Mouse (Mus musculus): ENCODE data around the gene Efnb3.
"Not testable (repeated sequence)": the region's sequence is repeated elsewhere in the genome, so short reads cannot be mapped to it uniquely, and the experiment has no call there.

Efnb3 gene

GRCm38 (mm10) chr11:69551310-69551709 lies 8.7 kb downstream of the Efnb3 start:
- no peak for DNase-seq (ENCODE audit: low read depth, low spot score)

DNA sequence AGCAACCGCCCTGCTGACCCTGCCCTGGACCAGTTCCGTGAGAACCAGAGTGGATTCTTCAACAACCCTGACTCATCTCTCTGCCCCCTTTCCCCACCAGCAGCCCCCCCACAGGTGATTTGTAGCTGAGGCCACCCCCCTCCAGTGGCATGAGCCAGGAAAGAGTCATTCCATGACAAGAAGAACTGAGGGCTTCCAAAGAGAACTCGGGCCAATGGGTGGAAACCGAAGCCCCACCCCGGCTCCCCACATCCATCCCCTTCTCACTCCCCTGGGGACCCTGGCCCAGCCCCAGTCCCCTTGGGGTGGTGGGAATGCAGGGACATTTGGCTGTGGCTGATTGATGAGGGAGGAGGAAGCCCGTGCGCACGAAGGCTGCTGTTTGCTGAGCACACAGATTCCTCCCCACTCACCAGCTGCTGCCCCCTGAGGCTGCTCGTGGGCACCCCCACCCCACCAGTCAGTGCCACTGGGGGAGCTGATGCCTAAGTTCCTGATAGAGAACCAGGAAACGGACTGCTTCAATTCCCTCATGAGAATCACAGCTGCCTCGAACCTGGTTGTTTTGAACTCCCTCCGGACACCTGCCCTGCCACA lies 10.8 kb downstream of the Efnb3 start, which contains the start of gene Dnah2:
Gene Dnah2, minus strand, starts transcription at position 51 of the 597 bp plus-strand sequence.
- no peak for DNase-seq (ENCODE audit: low read depth, low spot score)

DNA sequence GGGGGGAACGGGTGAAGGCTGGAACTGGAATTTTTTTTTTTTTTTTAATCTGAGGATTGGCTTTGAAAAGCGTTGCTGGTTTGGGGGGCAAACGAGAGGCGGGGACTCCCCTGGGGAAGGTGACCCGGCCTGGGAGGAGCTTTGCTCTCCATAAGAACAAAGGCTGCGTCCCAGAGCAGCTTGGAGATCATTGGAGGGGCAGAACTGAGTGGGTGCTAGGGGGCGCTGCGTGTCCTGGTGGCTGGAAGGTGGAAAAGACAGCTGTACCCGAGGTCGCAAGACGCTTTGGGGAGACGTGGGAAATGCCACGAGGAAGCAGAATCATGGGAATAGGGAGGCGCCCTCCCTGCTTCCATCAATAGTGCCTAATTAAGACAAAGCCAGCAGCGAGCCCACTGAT lies 12.9 kb downstream of the Efnb3 start:
- DNase-seq (ENCODE audit: low read depth, low spot score), result no peak

DNA sequence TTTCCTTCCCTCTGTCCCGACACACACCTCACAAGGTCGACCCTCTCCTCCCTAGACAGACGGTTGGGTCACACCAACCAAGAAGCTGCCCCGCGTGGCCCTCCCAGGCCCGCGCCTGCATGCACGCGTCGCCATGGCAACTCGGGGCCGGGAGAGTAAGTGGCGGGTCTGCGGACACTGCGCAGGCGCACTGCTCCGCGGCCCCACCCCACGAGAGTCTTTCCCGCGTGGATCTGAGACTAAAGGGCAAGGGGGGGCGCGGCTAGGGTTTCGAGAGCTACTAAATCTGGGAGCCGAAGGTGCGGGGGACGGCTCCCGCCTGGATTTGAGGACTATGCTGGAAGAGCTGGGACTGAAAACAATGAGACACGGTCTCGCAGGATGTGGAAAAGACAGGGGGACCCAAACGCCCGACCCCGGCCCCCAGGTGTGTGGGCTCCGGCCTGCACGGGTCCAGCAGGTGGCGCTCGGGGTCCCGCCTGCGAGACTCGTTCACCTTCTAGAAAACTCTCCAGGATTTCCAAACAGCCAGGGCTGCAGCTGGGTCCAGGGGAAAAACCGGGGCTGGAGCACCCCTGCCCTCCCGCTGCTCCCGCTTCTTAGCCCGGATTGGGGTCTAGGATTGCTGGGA lies 13.5 kb downstream of the Efnb3 start:
- DNase-seq (ENCODE audit: low read depth, low spot score), result no peak

GRCm38 (mm10) chr11:69545957-69546356 lies 14.0 kb downstream of the Efnb3 start:
- no peak for DNase-seq (ENCODE audit: low read depth, low spot score)

DNA sequence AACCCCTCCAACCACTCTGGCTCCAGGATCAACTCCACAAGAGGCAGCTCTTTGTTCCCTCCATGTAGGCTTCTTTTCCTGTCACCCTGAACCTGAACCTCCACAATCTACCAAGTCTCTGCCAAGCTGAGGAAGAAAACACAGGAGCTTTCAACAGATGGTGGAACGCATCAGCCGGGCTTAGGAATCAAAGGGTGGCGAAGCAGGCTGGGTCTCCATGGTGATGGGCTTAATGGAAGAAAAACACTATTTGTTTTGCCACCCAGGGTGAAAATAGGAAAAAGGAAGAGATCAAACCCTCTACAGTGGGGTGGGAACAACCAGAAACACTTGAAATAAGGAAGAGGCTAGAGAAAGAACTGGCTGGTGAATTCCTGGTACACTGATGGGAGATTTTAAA lies 16.4 kb downstream of the Efnb3 start:
- no peak for DNase-seq (ENCODE audit: low read depth, low spot score)

GRCm38 (mm10) chr11:69541741-69542140 lies 18.3 kb downstream of the Efnb3 start:
- DNase-seq (ENCODE audit: low read depth, low spot score), result not testable (repeated sequence)

- no peak for DNase-seq (ENCODE audit: low read depth, low spot score)
Observed at GRCm38 (mm10) chr11:69540700-69541099, 19.3 kb downstream of the Efnb3 start.

- DNase-seq (ENCODE audit: low read depth, low spot score), result no peak
Observed at GRCm38 (mm10) chr11:69534990-69535389, 25.0 kb downstream of the Efnb3 start.

- DNase-seq (ENCODE audit: low read depth, low spot score), result no peak
Observed at GRCm38 (mm10) chr11:69532480-69533150, 27.4 kb downstream of the Efnb3 start.

DNA sequence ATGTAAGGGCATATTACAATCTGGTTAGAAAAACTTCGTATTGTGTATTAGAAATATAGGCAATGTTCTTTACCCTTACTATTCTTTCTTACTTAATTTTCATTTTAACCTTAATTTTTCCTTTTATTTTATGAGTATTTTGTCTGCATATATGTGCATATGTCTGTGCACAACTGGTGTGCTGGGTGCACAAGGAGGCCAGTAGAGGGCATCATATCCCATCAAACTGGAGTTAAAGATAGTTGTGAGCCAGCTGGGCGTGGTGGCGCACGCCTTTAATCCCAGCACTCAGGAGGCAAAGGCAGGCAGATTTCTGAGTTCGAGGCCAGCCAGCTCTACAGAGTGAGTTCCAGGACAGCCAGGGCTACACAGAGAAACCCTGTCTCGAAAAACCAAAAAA lies 29.2 kb downstream of the Efnb3 start:
- not testable (repeated sequence) for DNase-seq (ENCODE audit: low read depth, low spot score)

- DNase-seq (ENCODE audit: low read depth, low spot score), result not testable (repeated sequence)
Observed at GRCm38 (mm10) chr11:69530281-69530680, 29.7 kb downstream of the Efnb3 start.

GRCm38 (mm10) chr11:69528031-69528390 lies 32.0 kb downstream of the Efnb3 start:
- no peak for DNase-seq (ENCODE audit: low read depth, low spot score)

- peak; percentile 54 for DNase-seq (ENCODE audit: low read depth, low spot score)
Observed at GRCm38 (mm10) chr11:69527098-69528030, 32.6 kb downstream of the Efnb3 start.

DNA sequence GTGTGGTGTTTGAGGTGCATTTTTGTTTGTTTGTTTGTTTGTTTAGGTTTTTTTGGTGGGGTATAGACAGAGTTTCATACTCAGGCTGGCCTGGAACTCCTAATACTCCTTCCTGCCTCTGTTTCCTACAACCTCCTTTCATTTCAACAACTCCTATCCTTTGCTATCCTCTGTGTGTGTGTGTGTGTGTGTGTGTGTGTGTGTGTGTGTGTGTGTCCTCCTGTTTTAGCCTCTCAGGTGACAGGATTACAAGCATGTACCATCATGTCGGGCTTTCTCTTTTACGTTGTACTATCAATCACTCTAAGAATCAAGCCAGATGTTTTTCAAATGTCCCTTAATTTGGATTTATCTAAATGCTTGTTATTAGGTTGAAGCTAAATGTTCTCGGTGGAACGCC lies 33.4 kb downstream of the Efnb3 start:
- no peak for DNase-seq (ENCODE audit: low read depth, low spot score)

- DNase-seq (ENCODE audit: low read depth, low spot score), result no peak
Observed at GRCm38 (mm10) chr11:69525661-69526060, 34.3 kb downstream of the Efnb3 start.

DNA sequence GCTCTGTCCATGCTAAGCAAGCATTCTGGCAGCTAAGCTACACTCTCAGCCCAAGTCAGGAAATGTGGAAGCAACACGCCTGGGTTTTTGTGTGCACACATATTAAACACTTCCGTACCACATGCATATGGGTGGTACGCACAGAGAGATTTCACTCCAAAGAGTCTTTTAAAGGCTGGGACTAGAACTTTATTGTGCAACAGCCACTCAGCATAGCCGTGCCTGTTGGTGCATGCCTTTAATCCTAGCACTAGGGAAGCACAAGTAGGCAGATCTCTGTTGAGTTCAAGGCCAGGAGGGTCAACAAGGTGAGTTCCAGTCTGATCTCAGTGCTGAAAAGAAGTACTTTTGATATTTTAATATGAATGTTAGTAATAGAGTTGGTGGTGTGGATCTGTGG lies 36.4 kb downstream of the Efnb3 start:
- DNase-seq (ENCODE audit: low read depth, low spot score), result no peak

DNA sequence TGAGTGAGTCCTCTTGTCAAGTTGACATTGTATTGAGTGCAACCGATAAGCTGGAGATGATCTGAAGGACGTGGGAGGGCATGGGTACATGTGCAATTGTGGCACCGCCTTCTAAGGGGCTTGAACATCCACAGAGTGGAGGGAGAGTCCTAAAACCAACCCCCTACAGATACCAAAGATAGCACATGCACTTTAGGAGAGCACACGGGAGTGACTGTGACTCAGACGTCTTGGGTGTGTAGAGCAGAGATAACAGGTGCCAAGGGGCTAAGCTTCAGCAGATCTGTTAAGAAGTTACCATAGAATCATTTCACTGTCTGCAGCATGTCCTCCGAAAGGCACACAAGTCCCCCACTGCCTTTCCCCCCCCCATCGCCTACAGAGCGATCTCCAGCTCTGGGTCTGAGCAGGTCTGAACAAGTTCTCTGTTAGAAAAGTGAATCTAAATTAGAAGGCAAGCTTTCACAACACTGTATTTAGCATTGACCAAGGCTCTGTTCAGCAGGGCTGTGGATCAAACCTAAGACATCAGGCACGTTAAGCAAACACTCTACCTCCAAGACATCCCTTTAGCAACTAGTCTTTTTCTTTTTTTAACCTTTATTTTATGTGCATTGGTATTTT lies 38.4 kb downstream of the Efnb3 start:
- DNase-seq (ENCODE audit: low read depth, low spot score), result no peak

DNA sequence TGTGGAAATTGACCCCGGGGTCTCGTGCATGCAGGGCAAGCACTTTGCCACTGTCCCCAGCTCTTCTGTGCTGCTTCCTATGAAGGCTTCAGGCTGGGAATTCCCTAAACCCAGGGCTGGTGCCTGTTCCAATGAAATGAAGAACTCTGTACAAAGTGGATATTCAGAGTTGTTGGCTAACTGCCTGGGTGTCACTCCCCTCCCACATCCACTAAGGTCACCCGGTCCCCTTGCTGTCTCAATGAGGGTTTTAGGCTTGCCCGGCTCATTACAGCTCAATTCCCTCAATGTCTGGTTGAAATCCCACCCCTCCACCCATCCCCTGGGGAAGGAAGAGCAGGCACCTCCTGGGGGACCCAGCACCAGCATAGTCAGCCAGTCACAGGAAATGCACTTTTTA lies 40.0 kb downstream of the Efnb3 start:
- DNase-seq (ENCODE audit: low read depth, low spot score), result no peak

DNA sequence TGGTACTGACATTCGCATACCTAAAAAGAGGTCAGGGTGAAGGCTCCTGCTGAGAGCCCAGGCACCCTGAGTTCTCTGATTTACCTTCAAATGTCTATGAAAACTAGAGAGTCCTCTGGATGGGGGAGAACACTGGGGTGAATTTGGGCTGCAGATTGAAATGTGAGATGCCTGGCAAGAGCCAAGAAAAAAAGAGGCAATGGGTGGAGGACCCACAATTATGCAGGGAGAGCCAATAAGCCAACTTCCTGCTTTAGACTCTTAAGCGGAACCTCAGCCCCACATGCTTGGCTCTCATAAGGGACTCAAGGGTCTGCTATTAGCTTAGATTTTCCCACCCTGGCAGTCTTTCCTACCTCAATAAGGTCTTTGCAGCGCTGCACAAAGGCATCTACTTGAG lies 43.3 kb downstream of the Efnb3 start:
- no peak for DNase-seq (ENCODE audit: low read depth, low spot score)

GRCm38 (mm10) chr11:69516151-69516640 lies 43.8 kb downstream of the Efnb3 start:
- DNase-seq (ENCODE audit: low read depth, low spot score), result no peak

All from brain, embryonic 18.5 days (tissue).